Mouse (Mus musculus) large intestine, adult 2 months (tissue): ENCODE results near the gene Tgfa. TPM values are rescaled to one million over a fixed set of nuclear protein-coding genes. Genes with fewer than 3 reads are reported as not detected.

Source experiments
- polyA plus RNA-seq: library from polyadenylated mRNA; depleted of rRNA; stranded (reverse); fragments of >200 nt; gene quantifications from 2 replicates; pipeline ENCODE4 v1.2.3, GENCODE M21; 2012; rRNA removed

The Tgfa gene
- polyA plus RNA-seq, 1 experiment, result 7.2 TPM

Other genes with a start within 250 kb of the Tgfa start
- 16.7 and 30.3 TPM in 2 replicates for gene Dusp11, start 233.6 kb upstream of the Tgfa start, polyA plus RNA-seq
- gene Figla, start 179.1 kb upstream of the Tgfa start, polyA plus RNA-seq, result not detected in 2 replicates
- gene Add2, start 166.5 kb upstream of the Tgfa start, polyA plus RNA-seq, result 0.21 and 0.58 TPM in 2 replicates
- gene Fam136a, start 170.4 kb downstream of the Tgfa start, polyA plus RNA-seq, result 21.2 and 28.3 TPM in 2 replicates
- gene Snrpg, start 176.1 kb downstream of the Tgfa start, polyA plus RNA-seq, result 49.7 and 66.9 TPM in 2 replicates
- 19.3 and 27.3 TPM in 2 replicates for gene Pcyox1, start 201.9 kb downstream of the Tgfa start, polyA plus RNA-seq
- gene Tia1, start 209.0 kb downstream of the Tgfa start, polyA plus RNA-seq, result 7.8 and 14.6 TPM in 2 replicates
- gene Gm44790, start 231.4 kb downstream of the Tgfa start, polyA plus RNA-seq, result 3.2 and 6.3 TPM in 2 replicates
- 8.6 and 10.0 TPM in 2 replicates for gene C87436, start 243.2 kb downstream of the Tgfa start, polyA plus RNA-seq